ENCODE assay signal across 8 mouse cellular contexts in genomic region chr7:112298032-112298431, GRCm38 (mm10).
DNase-seq lines count a peak whose midpoint lies in the region; ATAC-seq lines count a peak whose summit lies in the region.
"Had no signal": no experiment of that assay in that cellular context is flagged by ENCODE, and none has a peak within 500 bp of the region (broad histone marks: within the 10 kb centered on the region; RNA-seq: fewer than 3 reads in every experiment).

No protein-coding gene starts in this region.

- DNase-seq in neural tube, embryonic 10.5 days (ENCODE audit: extremely low spot score, low spot score) = no peak
- peak; percentile 90 to 95 for DNase-seq in cerebellum, postnatal 10 days
- peak; percentile 71 for DNase-seq in layer of hippocampus, adult 11-12 months (ENCODE audit: low spot score)
- peak; percentile 70 to 74 for DNase-seq in lung, postnatal 4 days
- DNase-seq in urinary bladder, postnatal 10 days (ENCODE audit: low spot score) = no peak

- H3K9ac ChIP-seq in neural tube, embryonic 13.5 days = no peak overlapping the region
- H3K9ac ChIP-seq: midbrain, embryonic 12.5 days had no signal

- no peaks in the 10 kb centered on the region for H3K36me3 ChIP-seq in neural tube, embryonic 13.5 days
- H3K36me3 ChIP-seq: midbrain, embryonic 12.5 days had no signal

- no peak overlapping the region for H3K4me2 ChIP-seq in neural tube, embryonic 13.5 days
- H3K4me2 ChIP-seq: midbrain, embryonic 12.5 days had no signal

- H3K27me3 ChIP-seq in neural tube, embryonic 13.5 days = no peaks in the 10 kb centered on the region

- no peaks in the 10 kb centered on the region for H3K9me3 ChIP-seq in neural tube, embryonic 13.5 days
- H3K9me3 ChIP-seq: midbrain, embryonic 12.5 days had no signal

- 66% methylated on average over 9 of the region's 9 CpGs for WGBS in neural tube, embryonic 13.5 days

- H3K4me1 ChIP-seq in neural tube, embryonic 13.5 days (replicated peaks) = peaks cover 10% of the 10 kb centered on the region
- H3K4me1 ChIP-seq: midbrain, embryonic 12.5 days had no signal

- ATAC-seq in neural tube, embryonic 13.5 days (ENCODE audit: low read depth) = peak; percentile 43; the same call in 1 of the 2 replicates
- ATAC-seq in inflammation-experienced regulatory T-cells, adult 6 months = no peak

- H3K27ac ChIP-seq in neural tube, embryonic 13.5 days (replicated peaks) = 0 out of 2 replicates have a peak overlapping the region, but pooled peaks have one; percentile 28
- H3K27ac ChIP-seq: midbrain, embryonic 12.5 days had no signal

- H3K4me3 ChIP-seq in neural tube, embryonic 13.5 days = no peak overlapping the region
- H3K4me3 ChIP-seq: midbrain, embryonic 12.5 days had no signal

Comparison
In these comparisons a context has a peak if more than half of its experiments do, and no peak if none do; other contexts are left out.
1. DNase-seq: peak in cerebellum, postnatal 10 days (2 of 2), layer of hippocampus, adult 11-12 months (single experiment) and lung, postnatal 4 days (2 of 2); none in neural tube, embryonic 10.5 days (single experiment) and urinary bladder, postnatal 10 days (single experiment).